8 mouse cellular contexts compared by ENCODE assay signal in genomic region chr10:34328310-34328709, GRCm38 (mm10). TPM values are rescaled to one million over a fixed set of nuclear protein-coding genes. Genes with fewer than 3 reads are reported as not detected.
A peak's percentile ranks its signal among the peaks of the same experiment; 100 is the strongest.
DNase-seq lines count a peak whose midpoint lies in the region; ATAC-seq lines count a peak whose summit lies in the region.

No protein-coding gene starts in this region.

- no peak overlapping the region for H3K27ac ChIP-seq in neural tube, embryonic 11.5 days (ENCODE audit: low read depth, low read length)
- H3K27ac ChIP-seq in intestine, embryonic 15.5 days: no peak overlapping the region
- no peak overlapping the region for H3K27ac ChIP-seq in limb, embryonic 11.5 days (replicated peaks; ENCODE audit: low read depth, low read length)
- H3K27ac ChIP-seq in midbrain, embryonic 16.5 days (ENCODE audit: low read length): no peak overlapping the region

- H3K4me2 ChIP-seq in neural tube, embryonic 11.5 days (ENCODE audit: low read depth): no peak overlapping the region
- H3K4me2 ChIP-seq in intestine, embryonic 15.5 days (replicated peaks): no peak overlapping the region
- H3K4me2 ChIP-seq in limb, embryonic 11.5 days (ENCODE audit: low read depth, severe bottlenecking): no peak overlapping the region
- no peak overlapping the region for H3K4me2 ChIP-seq in midbrain, embryonic 16.5 days (ENCODE audit: low read length)

- no peaks in the 10 kb centered on the region for H3K36me3 ChIP-seq in neural tube, embryonic 11.5 days (ENCODE audit: control insufficient read depth, insufficient read depth, low read length)
- no peaks in the 10 kb centered on the region for H3K36me3 ChIP-seq in intestine, embryonic 15.5 days
- H3K36me3 ChIP-seq in limb, embryonic 11.5 days (ENCODE audit: control insufficient read depth, insufficient read depth, low read length): no peaks in the 10 kb centered on the region
- no peaks in the 10 kb centered on the region for H3K36me3 ChIP-seq in midbrain, embryonic 16.5 days (ENCODE audit: control insufficient read depth, insufficient read depth, low read length)

- H3K9ac ChIP-seq in neural tube, embryonic 11.5 days (ENCODE audit: low read length): no peak overlapping the region
- no peak overlapping the region for H3K9ac ChIP-seq in intestine, embryonic 15.5 days
- H3K9ac ChIP-seq in limb, embryonic 11.5 days (ENCODE audit: low read length): no peak overlapping the region
- H3K9ac ChIP-seq in midbrain, embryonic 16.5 days (ENCODE audit: low read depth, low read length): no peak overlapping the region

- H3K4me1 ChIP-seq in neural tube, embryonic 11.5 days (ENCODE audit: control insufficient read depth, insufficient read depth, low read length): no peaks in the 10 kb centered on the region
- H3K4me1 ChIP-seq in intestine, embryonic 15.5 days (replicated peaks): no peaks in the 10 kb centered on the region
- H3K4me1 ChIP-seq in limb, embryonic 11.5 days (ENCODE audit: control insufficient read depth, insufficient read depth, low read length): no peaks in the 10 kb centered on the region
- no peaks in the 10 kb centered on the region for H3K4me1 ChIP-seq in midbrain, embryonic 16.5 days (ENCODE audit: control insufficient read depth, insufficient read depth, low read length)

- peak; percentile 64 for ATAC-seq in neural tube, embryonic 11.5 days (ENCODE audit: insufficient read depth, low FRiP score, low TSS enrichment)
- peak; percentile 66 for ATAC-seq in intestine, embryonic 15.5 days
- no peak for ATAC-seq in limb, embryonic 11.5 days (ENCODE audit: insufficient number of reproducible peaks, low FRiP score, low TSS enrichment, low read depth)
- ATAC-seq in midbrain, embryonic 16.5 days: peak; percentile 84

- H3K9me3 ChIP-seq in neural tube, embryonic 11.5 days (ENCODE audit: control insufficient read depth, low read length): no peaks in the 10 kb centered on the region
- no peaks in the 10 kb centered on the region for H3K9me3 ChIP-seq in intestine, embryonic 15.5 days
- no peaks in the 10 kb centered on the region for H3K9me3 ChIP-seq in limb, embryonic 11.5 days (ENCODE audit: control insufficient read depth, low read length)
- H3K9me3 ChIP-seq in midbrain, embryonic 16.5 days (replicated peaks; ENCODE audit: control insufficient read depth, low read length, poor library complexity, severe bottlenecking): no peaks in the 10 kb centered on the region

- H3K27me3 ChIP-seq in neural tube, embryonic 11.5 days (ENCODE audit: control insufficient read depth, insufficient read depth, low read length): no peaks in the 10 kb centered on the region
- no peaks in the 10 kb centered on the region for H3K27me3 ChIP-seq in intestine, embryonic 15.5 days (replicated peaks)
- H3K27me3 ChIP-seq in limb, embryonic 11.5 days (ENCODE audit: control insufficient read depth, insufficient read depth, low read length): no peaks in the 10 kb centered on the region
- no peaks in the 10 kb centered on the region for H3K27me3 ChIP-seq in midbrain, embryonic 16.5 days (ENCODE audit: control insufficient read depth, insufficient read depth, low read depth, low read length)

- H3K4me3 ChIP-seq in neural tube, embryonic 11.5 days (ENCODE audit: low read depth, low read length): no peak overlapping the region
- no peak overlapping the region for H3K4me3 ChIP-seq in intestine, embryonic 15.5 days (replicated peaks)
- no peak overlapping the region for H3K4me3 ChIP-seq in limb, embryonic 11.5 days (ENCODE audit: low read depth, low read length)
- no peak overlapping the region for H3K4me3 ChIP-seq in midbrain, embryonic 16.5 days (ENCODE audit: low read depth, low read length)

- 4% methylated on average over 2 of the region's 2 CpGs for WGBS in neural tube, embryonic 11.5 days
- 5% methylated on average over 2 of the region's 2 CpGs for WGBS in intestine, embryonic 15.5 days
- 3% methylated on average over 2 of the region's 2 CpGs for WGBS in limb, embryonic 11.5 days
- 0% methylated on average over 2 of the region's 2 CpGs for WGBS in midbrain, embryonic 16.5 days

- DNase-seq in neural tube, embryonic 11.5 days (ENCODE audit: low spot score): peak; percentile 47
- DNase-seq in neural tube, embryonic 10.5 days (ENCODE audit: extremely low spot score, low spot score): no peak
- DNase-seq in cerebellum, adult 11 months: peak; percentile 19
- peak; percentile 55 for DNase-seq in forelimb bud, embryonic 11.5 days (ENCODE audit: low read depth, low spot score)
- DNase-seq in limb, embryonic 11.5 days (ENCODE audit: low spot score): peak; percentile 48
- DNase-seq in thymus, postnatal 36 days: no peak

RNA-seq across cellular contexts. Expression of gene Tspyl4, which starts 31.1 kb away (rescaled TPM):
- 38.6 and 40.4 TPM in 2 replicates for polyA plus RNA-seq in neural tube, embryonic 11.5 days (2014; fragmentation: Nextera tagmentation; extraction: Ambion mirVana)
- 14.2 and 18.8 TPM in 2 replicates for polyA plus RNA-seq in intestine, embryonic 15.5 days (2015; fragmentation: Nextera tagmentation; extraction: Ambion mirVana)
- 6.6 and 9.2 TPM in 2 replicates for polyA plus RNA-seq in limb, embryonic 11.5 days (2014; fragmentation: Nextera tagmentation; extraction: Ambion mirVana)
- polyA plus RNA-seq in midbrain, embryonic 16.5 days (2015; fragmentation: Nextera tagmentation; extraction: Ambion mirVana): 406 and 423 TPM in 2 replicates

RNA-seq across cellular contexts. Expression of gene Tspyl1, which starts 46.3 kb away (rescaled TPM):
- 72.9 and 74.7 TPM in 2 replicates for polyA plus RNA-seq in neural tube, embryonic 11.5 days (2014; fragmentation: Nextera tagmentation; extraction: Ambion mirVana)
- 62.2 and 67.2 TPM in 2 replicates for polyA plus RNA-seq in intestine, embryonic 15.5 days (2015; fragmentation: Nextera tagmentation; extraction: Ambion mirVana)
- 55.8 and 60.3 TPM in 2 replicates for polyA plus RNA-seq in limb, embryonic 11.5 days (2014; fragmentation: Nextera tagmentation; extraction: Ambion mirVana)
- polyA plus RNA-seq in midbrain, embryonic 16.5 days (2015; fragmentation: Nextera tagmentation; extraction: Ambion mirVana): 128 and 149 TPM in 2 replicates

Comparison
In these comparisons a context has a peak if more than half of its experiments do, and no peak if none do; other contexts are left out.
1. DNase-seq: peak in neural tube, embryonic 11.5 days (single experiment), cerebellum, adult 11 months (single experiment), forelimb bud, embryonic 11.5 days (single experiment) and limb, embryonic 11.5 days (single experiment); none in neural tube, embryonic 10.5 days (single experiment) and thymus, postnatal 36 days (0 of 2).